18 mouse cellular contexts compared by ENCODE assay signal in the genomic region with DNA sequence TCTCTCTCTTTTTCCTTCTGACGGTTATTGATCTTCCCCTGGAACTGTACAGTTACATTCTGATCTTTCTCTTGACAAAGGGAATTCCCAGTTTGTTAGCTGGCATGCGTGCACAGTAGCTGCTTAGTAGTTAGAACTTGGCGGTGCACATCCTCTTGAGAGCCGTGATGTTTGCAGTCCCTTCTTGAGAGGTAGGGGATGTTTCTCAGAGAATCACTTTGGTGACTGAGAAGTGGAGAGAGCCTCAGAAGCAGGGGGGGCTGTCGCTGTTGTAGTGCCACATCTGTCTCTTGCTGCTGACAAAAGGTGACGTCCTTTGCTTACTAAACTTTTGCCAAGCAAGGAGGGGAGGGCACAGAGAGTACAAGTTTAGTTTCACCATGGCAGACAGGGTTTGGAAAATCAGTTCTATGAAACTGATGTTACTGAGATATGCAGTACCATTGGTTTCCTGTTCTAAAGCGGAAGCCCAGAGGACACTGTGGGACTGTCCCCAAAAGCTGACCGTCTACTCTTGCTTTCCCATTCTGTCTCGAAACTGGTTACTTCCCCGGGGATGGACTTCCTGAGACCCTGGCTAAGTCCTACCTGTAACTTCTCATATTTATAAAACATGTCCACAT.
DNase-seq lines count a peak whose midpoint lies in the region; ATAC-seq and TF ChIP-seq lines count a peak whose summit lies in the region.
"Had no signal": no experiment of that assay in that cellular context is flagged by ENCODE, and none has a peak within 500 bp of the region (broad histone marks: within the 10 kb centered on the region; RNA-seq: fewer than 3 reads in every experiment).

No protein-coding gene starts in this region.

- 61% methylated on average over 10 of the region's 10 CpGs for WGBS in heart, embryonic 10.5 days
- WGBS in lung, adult 2 months: 73% methylated on average over 10 of the region's 10 CpGs
- WGBS in embryonic facial prominence, embryonic 10.5 days: 74% methylated on average over 10 of the region's 10 CpGs

- H3K4me3 ChIP-seq in heart, embryonic 10.5 days: no peak overlapping the region
- H3K4me3 ChIP-seq in lung, adult 2 months (replicated peaks; ENCODE audit: extremely low read depth, low read depth, low read length): no peak overlapping the region
- no peak overlapping the region for H3K4me3 ChIP-seq in embryonic facial prominence, embryonic 10.5 days
- H3K4me3 ChIP-seq: embryonic facial prominence, embryonic 12.5 days; heart, embryonic 12.5 days; midbrain, embryonic 15.5 days had no signal

- H3K9me3 ChIP-seq in heart, embryonic 10.5 days: no peaks in the 10 kb centered on the region
- H3K9me3 ChIP-seq in embryonic facial prominence, embryonic 10.5 days: no peaks in the 10 kb centered on the region
- H3K9me3 ChIP-seq: embryonic facial prominence, embryonic 12.5 days; heart, embryonic 12.5 days; midbrain, embryonic 15.5 days had no signal

- peaks cover 70% of the 10 kb centered on the region for H3K4me1 ChIP-seq in heart, embryonic 10.5 days
- H3K4me1 ChIP-seq in lung, adult 2 months (ENCODE audit: control insufficient read depth, insufficient read depth, low read length): peaks cover 17% of the 10 kb centered on the region
- H3K4me1 ChIP-seq in embryonic facial prominence, embryonic 10.5 days: peaks cover 86% of the 10 kb centered on the region

- TF ChIP-seq POLR2A in lung, adult 2 months (IDR thresholded peaks at IDR 0.05; ENCODE audit: borderline replicate concordance, extremely low read depth, low read depth, low read length): no peak

- no peak for DNase-seq in heart, embryonic 10.5 days (ENCODE audit: low spot score)
- no peak for DNase-seq in heart, postnatal 4 days
- DNase-seq in lung, postnatal 36 days: peak; percentile 21
- DNase-seq in lung, adult 2 months: no peak
- DNase-seq in embryonic facial prominence, embryonic 10.5 days (ENCODE audit: low spot score): no peak
- DNase-seq in embryo, embryonic 10.5 days (ENCODE audit: low spot score): no peak
- DNase-seq: cerebellum, adult 2 months; gastrocnemius, postnatal 25 days; kidney, adult 18-20 months; kidney, postnatal 10 days; thymus, postnatal 14 days had no signal

- 0 out of 2 replicates have a peak overlapping the region, but pooled peaks have one; percentile 13 for H3K27ac ChIP-seq in heart, embryonic 10.5 days
- H3K27ac ChIP-seq in embryonic facial prominence, embryonic 10.5 days (replicated peaks): peak overlapping the region; percentile 54; the same call in 1 of the 2 replicates
- H3K27ac ChIP-seq: macrophage; midbrain, embryonic 15.5 days had no signal

- TF ChIP-seq CTCF in lung, adult 2 months (IDR thresholded peaks at IDR 0.05; ENCODE audit: insufficient read depth, low read length): no peak

- no peaks in the 10 kb centered on the region for H3K36me3 ChIP-seq in heart, embryonic 10.5 days
- peaks cover 5% of the 10 kb centered on the region; the same call in 1 of the 2 replicates for H3K36me3 ChIP-seq in embryonic facial prominence, embryonic 10.5 days (replicated peaks)
- H3K36me3 ChIP-seq: embryonic facial prominence, embryonic 12.5 days; heart, embryonic 12.5 days; midbrain, embryonic 15.5 days had no signal

- no peaks in the 10 kb centered on the region for H3K27me3 ChIP-seq in heart, embryonic 10.5 days (ENCODE audit: insufficient read depth, poor library complexity, severe bottlenecking)
- no peaks in the 10 kb centered on the region for H3K27me3 ChIP-seq in embryonic facial prominence, embryonic 10.5 days (replicated peaks; ENCODE audit: low read depth, poor library complexity, severe bottlenecking)
- H3K27me3 ChIP-seq: embryonic facial prominence, embryonic 12.5 days; heart, embryonic 12.5 days; midbrain, embryonic 15.5 days had no signal

- 0 out of 2 replicates have a peak, but pooled peaks have one; percentile 20 for ATAC-seq in monocyte, adult 5-6 weeks (replicated peaks; ENCODE audit: insufficient number of reproducible peaks, low FRiP score, low TSS enrichment, poor library complexity, severe bottlenecking)
- ATAC-seq: forebrain, embryonic 16.5 days; hindbrain, embryonic 16.5 days; midbrain, embryonic 15.5 days had no signal
